Mouse (Mus musculus): Measurements from ENCODE around the gene Gpr34.

- TF ChIP-seq CTCF (IDR thresholded peaks at IDR 0.05; ENCODE audit: borderline replicate concordance, control insufficient read depth, extremely low read depth, insufficient read depth, low read length, poor library complexity) (no peak), POLR2A (IDR thresholded peaks at IDR 0.05; ENCODE audit: control insufficient read depth, extremely low read depth, insufficient read depth, low read length, poor library complexity) (no peak)
Measured at GRCm38 (mm10) chrX:13599966-13600365, 31.9 kb upstream of the Gpr34 start.

Measured in thymus, adult 2 months (tissue).